Mouse (Mus musculus): ENCODE results near the gene Cc2d1b. TPM values are rescaled to one million over a fixed set of nuclear protein-coding genes. Genes with fewer than 3 reads are reported as not detected.

Gene Cc2d1b
- polyA plus RNA-seq, 1 experiment from 2014 or later: 31.4 TPM

DNA sequence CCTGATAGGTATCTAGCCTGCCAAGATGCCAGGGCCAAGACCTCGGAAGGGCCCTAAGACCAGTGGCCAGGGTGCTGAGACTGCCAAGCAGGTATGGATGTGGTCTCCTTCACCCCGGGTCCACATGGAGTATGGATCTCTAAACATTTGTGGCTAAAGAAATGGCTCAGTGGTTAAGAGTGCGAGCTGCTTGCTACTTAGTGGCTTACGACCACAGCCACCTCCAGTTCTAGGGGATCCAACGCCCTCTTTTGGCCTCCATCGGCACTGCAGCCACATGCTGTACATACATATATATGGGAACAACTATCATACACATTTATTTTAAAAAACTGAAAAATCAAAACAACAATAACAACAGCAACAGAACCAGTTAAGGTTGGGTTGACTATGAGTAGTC, 1.8 kb downstream of the Cc2d1b start:
- Histone ChIP-seq H3K9ac (no peak overlapping the region), H3K27ac (ENCODE audit: low read depth) (no peak overlapping the region), H3K9me3 (ENCODE audit: low read depth, low read length) (no peaks in the 10 kb centered on the region), H3K4me2 (no peak overlapping the region), H3K4me1 (ENCODE audit: insufficient read depth) (no peaks in the 10 kb centered on the region), H3K4me3 (ENCODE audit: low read depth, low read length) (no peak overlapping the region), H3K36me3 (ENCODE audit: insufficient read depth) (peaks cover 26% of the 10 kb centered on the region), H3K27me3 (ENCODE audit: insufficient read depth, low read length) (no peaks in the 10 kb centered on the region)
- TF ChIP-seq CTCF (IDR thresholded peaks at IDR 0.05; ENCODE audit: low read depth): peak; percentile 26; the same call in 1 of the 2 replicates
- WGBS: 90% methylated on average over 6 of the region's 6 CpGs
- DNase-seq: peak; percentile 14
- no peak for ATAC-seq (ENCODE audit: insufficient read depth)

DNA sequence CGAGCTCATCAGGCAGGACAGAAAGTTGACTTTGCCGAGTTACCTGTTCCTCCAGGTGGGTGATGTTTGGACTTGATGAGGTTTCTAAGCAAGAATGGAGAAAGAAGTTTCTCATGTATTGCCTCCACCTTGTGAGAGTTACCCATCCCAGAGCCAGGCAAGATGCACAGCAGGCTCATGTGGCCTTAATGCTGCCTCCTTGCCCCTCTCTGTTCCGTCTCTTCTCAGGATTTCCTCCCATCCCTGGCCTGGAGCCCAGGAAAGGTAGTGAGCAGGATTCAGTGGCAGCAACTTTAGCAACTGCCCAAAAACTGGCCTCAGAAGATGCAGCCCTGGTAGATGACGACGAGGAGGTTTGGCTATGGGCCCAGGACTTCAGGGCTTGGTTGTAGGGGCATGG, 7.3 kb downstream of the Cc2d1b start:
- no peaks in the 10 kb centered on the region for H3K4me1 ChIP-seq (ENCODE audit: insufficient read depth)
- H3K36me3 ChIP-seq (ENCODE audit: insufficient read depth): peaks cover 77% of the 10 kb centered on the region
- WGBS: 71% methylated on average over 5 of the region's 5 CpGs
- TF ChIP-seq CTCF (IDR thresholded peaks at IDR 0.05; ENCODE audit: low read depth): no peak
- no peak overlapping the region for H3K4me3 ChIP-seq (ENCODE audit: low read depth, low read length)
- H3K9me3 ChIP-seq (ENCODE audit: low read depth, low read length): no peaks in the 10 kb centered on the region
- no peak overlapping the region for H3K27ac ChIP-seq (ENCODE audit: low read depth)
- H3K27me3 ChIP-seq (ENCODE audit: insufficient read depth, low read length): no peaks in the 10 kb centered on the region
- H3K4me2 ChIP-seq: no peak overlapping the region
- DNase-seq: no peak
- no peak for ATAC-seq (ENCODE audit: insufficient read depth)
- H3K9ac ChIP-seq: no peak overlapping the region

GRCm38 (mm10) chr4:108629363-108629880, 9.7 kb downstream of the Cc2d1b start:
- no peak overlapping the region for H3K27ac ChIP-seq (ENCODE audit: low read depth)
- ATAC-seq (ENCODE audit: insufficient read depth): no peak

GRCm38 (mm10) chr4:108630096-108630495, 10.4 kb downstream of the Cc2d1b start:
- peaks cover 90% of the 10 kb centered on the region for H3K36me3 ChIP-seq (ENCODE audit: insufficient read depth)
- WGBS: 86% methylated on average over 9 of the region's 9 CpGs
- TF ChIP-seq CTCF (IDR thresholded peaks at IDR 0.05; ENCODE audit: low read depth): no peak
- DNase-seq (no peak), ATAC-seq (ENCODE audit: insufficient read depth) (no peak)
- H3K4me1 ChIP-seq (ENCODE audit: insufficient read depth): no peaks in the 10 kb centered on the region
- H3K4me3 ChIP-seq (ENCODE audit: low read depth, low read length): no peak overlapping the region
- no peak overlapping the region for H3K9ac ChIP-seq
- H3K27ac ChIP-seq (ENCODE audit: low read depth): no peak overlapping the region
- no peaks in the 10 kb centered on the region for H3K9me3 ChIP-seq (ENCODE audit: low read depth, low read length)
- H3K4me2 ChIP-seq: no peak overlapping the region
- H3K27me3 ChIP-seq (ENCODE audit: insufficient read depth, low read length): no peaks in the 10 kb centered on the region

More at GRCm38 (mm10) chr4:108629363-108629880, 9.7 kb downstream of the Cc2d1b start:
- Histone ChIP-seq H3K4me1 (ENCODE audit: insufficient read depth) (no peaks in the 10 kb centered on the region), H3K9ac (no peak overlapping the region), H3K27me3 (ENCODE audit: insufficient read depth, low read length) (no peaks in the 10 kb centered on the region), H3K4me2 (no peak overlapping the region), H3K36me3 (ENCODE audit: insufficient read depth) (peaks cover 90% of the 10 kb centered on the region), H3K4me3 (ENCODE audit: low read depth, low read length) (no peak overlapping the region), H3K9me3 (ENCODE audit: low read depth, low read length) (no peaks in the 10 kb centered on the region)
- DNase-seq: no peak
- no peak for TF ChIP-seq CTCF (IDR thresholded peaks at IDR 0.05; ENCODE audit: low read depth)
- WGBS: 93% methylated on average over 7 of the region's 7 CpGs

- Histone ChIP-seq H3K4me3 (ENCODE audit: low read depth, low read length) (no peak overlapping the region), H3K27ac (ENCODE audit: low read depth) (no peak overlapping the region), H3K4me1 (ENCODE audit: insufficient read depth) (no peaks in the 10 kb centered on the region), H3K36me3 (ENCODE audit: insufficient read depth) (peaks cover 87% of the 10 kb centered on the region), H3K27me3 (ENCODE audit: insufficient read depth, low read length) (no peaks in the 10 kb centered on the region), H3K9ac (no peak overlapping the region), H3K9me3 (ENCODE audit: low read depth, low read length) (no peaks in the 10 kb centered on the region), H3K4me2 (no peak overlapping the region)
- WGBS: 93% methylated on average over 4 of the region's 4 CpGs
- ATAC-seq (ENCODE audit: insufficient read depth) (no peak), DNase-seq (no peak)
- no peak for TF ChIP-seq CTCF (IDR thresholded peaks at IDR 0.05; ENCODE audit: low read depth)
These were observed 11.9 kb downstream of the Cc2d1b start for GRCm38 (mm10) chr4:108631616-108632015.

DNA sequence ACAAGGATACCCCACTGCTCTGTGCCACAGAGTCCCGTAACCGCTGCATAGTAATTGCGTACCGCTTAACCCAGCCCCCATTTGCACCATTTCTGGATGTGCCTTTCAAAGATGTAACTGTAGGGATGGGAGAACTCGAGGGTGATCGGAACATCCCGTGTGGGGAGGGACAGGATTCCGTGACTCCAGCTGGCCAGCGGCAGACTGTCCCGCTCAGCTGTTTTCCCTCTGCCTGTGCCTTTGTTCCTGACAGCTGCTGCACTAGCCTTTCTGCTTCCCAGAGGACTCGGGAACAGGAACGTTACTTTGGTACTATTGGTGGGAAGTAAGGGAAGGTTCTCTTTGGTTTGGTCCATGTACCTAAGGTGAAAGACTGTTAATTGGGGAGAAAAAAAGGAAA, 14.0 kb downstream of the Cc2d1b start:
- Histone ChIP-seq H3K27me3 (ENCODE audit: insufficient read depth, low read length) (no peaks in the 10 kb centered on the region), H3K27ac (ENCODE audit: low read depth) (no peak overlapping the region), H3K9ac (no peak overlapping the region), H3K4me3 (ENCODE audit: low read depth, low read length) (no peak overlapping the region), H3K4me2 (no peak overlapping the region), H3K36me3 (ENCODE audit: insufficient read depth) (peaks cover 84% of the 10 kb centered on the region), H3K9me3 (ENCODE audit: low read depth, low read length) (no peaks in the 10 kb centered on the region), H3K4me1 (ENCODE audit: insufficient read depth) (no peaks in the 10 kb centered on the region)
- no peak for DNase-seq
- WGBS: 76% methylated on average over 12 of the region's 12 CpGs
- ATAC-seq (ENCODE audit: insufficient read depth): no peak
- no peak for TF ChIP-seq CTCF (IDR thresholded peaks at IDR 0.05; ENCODE audit: low read depth)

DNA sequence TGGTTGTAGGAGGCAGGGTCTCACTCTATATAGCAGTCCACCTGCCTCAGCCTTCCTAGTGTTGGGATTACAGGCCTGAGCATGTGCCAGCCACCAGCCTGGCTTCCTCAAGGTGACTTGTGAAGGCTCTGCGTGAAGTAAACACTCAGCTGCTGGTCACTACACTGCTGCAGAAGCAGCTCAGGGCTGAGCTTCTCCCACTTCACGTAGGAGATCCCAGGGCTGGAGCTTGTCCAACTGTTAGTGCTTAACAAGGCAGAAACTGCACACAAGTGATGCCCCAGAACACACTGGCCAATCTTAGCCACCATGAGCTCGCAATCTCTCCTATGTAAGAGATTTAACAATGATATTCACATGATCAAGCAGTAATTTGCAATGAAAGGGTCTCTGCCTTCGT, 15.0 kb downstream of the Cc2d1b start:
- no peak overlapping the region for H3K27ac ChIP-seq (ENCODE audit: low read depth)
- no peaks in the 10 kb centered on the region for H3K4me1 ChIP-seq (ENCODE audit: insufficient read depth)
- TF ChIP-seq CTCF (IDR thresholded peaks at IDR 0.05; ENCODE audit: low read depth): no peak
- H3K4me3 ChIP-seq (ENCODE audit: low read depth, low read length): no peak overlapping the region
- H3K4me2 ChIP-seq: no peak overlapping the region
- 79% methylated on average over 4 of the region's 4 CpGs for WGBS
- H3K36me3 ChIP-seq (ENCODE audit: insufficient read depth): peaks cover 84% of the 10 kb centered on the region
- H3K27me3 ChIP-seq (ENCODE audit: insufficient read depth, low read length): no peaks in the 10 kb centered on the region
- ATAC-seq (ENCODE audit: insufficient read depth): no peak
- DNase-seq: no peak
- no peak overlapping the region for H3K9ac ChIP-seq
- H3K9me3 ChIP-seq (ENCODE audit: low read depth, low read length): no peaks in the 10 kb centered on the region

DNA sequence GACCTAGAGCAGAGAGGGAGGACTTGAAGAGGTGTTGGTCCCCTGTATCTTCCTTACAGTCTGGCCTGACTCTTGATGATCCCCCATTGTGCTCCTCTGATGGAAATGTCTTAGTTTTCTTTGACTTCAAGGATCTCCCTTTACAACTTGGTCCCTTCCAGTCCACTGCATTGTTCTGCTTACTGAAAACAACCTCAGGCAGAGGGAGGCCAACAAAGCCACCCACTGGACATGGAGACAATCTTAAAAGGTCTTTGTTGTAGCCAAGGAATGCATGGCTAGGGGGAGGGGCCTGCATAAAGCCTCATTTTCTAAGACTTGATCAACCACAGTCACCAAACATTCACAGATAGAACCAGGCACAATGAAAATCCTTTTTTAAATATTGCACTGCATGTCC, 15.4 kb downstream of the Cc2d1b start:
- Histone ChIP-seq H3K4me1 (ENCODE audit: insufficient read depth) (no peaks in the 10 kb centered on the region), H3K4me2 (no peak overlapping the region), H3K27me3 (ENCODE audit: insufficient read depth, low read length) (no peaks in the 10 kb centered on the region), H3K9ac (no peak overlapping the region), H3K4me3 (ENCODE audit: low read depth, low read length) (no peak overlapping the region), H3K9me3 (ENCODE audit: low read depth, low read length) (no peaks in the 10 kb centered on the region), H3K36me3 (ENCODE audit: insufficient read depth) (peaks cover 83% of the 10 kb centered on the region), H3K27ac (ENCODE audit: low read depth) (no peak overlapping the region)
- no peak for TF ChIP-seq CTCF (IDR thresholded peaks at IDR 0.05; ENCODE audit: low read depth)
- no peak for ATAC-seq (ENCODE audit: insufficient read depth)
- no peak for DNase-seq
